Mouse (Mus musculus) left cerebral cortex, postnatal 10 days (tissue): ENCODE measurements around the gene Plcb2. TPM values are rescaled to one million over a fixed set of nuclear protein-coding genes. Genes with fewer than 3 reads are reported as not detected.

ENCODE experiments used
- DNase-seq, 2 experiments: peaks; one replicate each; pipeline ENCODE4 v3.0.0; 2021 to 2022; ENCODE audit warnings: low spot score in 2 of 2, mixed read lengths in 1 of 2; ENCODE audit errors: extremely low spot score in 1 of 2
- intact Hi-C: fragments of 180-260 bp; cut with DNase I; formaldehyde crosslinking; loops from one replicate; pipeline ENCODE4 v1.15.1; 2025
- total RNA-seq, 2 experiments: library from RNA; stranded (reverse); gene quantifications; 2 replicates each; pipeline ENCODE4 v1.2.3; 2021

Gene Plcb2
- total RNA-seq, result 1 to 10 TPM; 2.2 to 3.3 TPM

DNA sequence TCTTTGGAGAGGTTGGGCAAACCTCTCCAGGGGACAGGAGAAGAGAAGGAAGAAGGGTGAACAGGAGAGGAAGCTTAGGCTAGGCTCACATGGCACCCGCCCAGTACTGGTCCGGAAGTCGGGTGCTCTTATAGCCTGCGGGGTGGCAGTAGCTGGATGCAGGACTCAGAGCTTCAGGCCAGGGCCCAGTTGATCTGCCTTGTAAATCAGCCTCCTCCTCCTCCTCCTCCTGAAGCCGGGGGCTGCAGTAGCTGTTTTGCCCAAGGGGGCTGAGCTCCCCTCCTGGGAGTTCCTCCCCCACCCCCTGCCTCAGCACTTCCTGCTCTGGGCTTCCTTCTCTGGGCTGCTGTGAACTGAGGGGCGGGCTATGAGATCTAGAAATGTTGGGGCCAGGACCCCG lies at the start of gene Plcb2:
Gene Plcb2 (minus strand): TSS at position 102 of the 400 bp plus-strand sequence.
- intact Hi-C loops, result no loop called here
- peak in 1 of 2 experiments; percentile 42 for DNase-seq

DNA sequence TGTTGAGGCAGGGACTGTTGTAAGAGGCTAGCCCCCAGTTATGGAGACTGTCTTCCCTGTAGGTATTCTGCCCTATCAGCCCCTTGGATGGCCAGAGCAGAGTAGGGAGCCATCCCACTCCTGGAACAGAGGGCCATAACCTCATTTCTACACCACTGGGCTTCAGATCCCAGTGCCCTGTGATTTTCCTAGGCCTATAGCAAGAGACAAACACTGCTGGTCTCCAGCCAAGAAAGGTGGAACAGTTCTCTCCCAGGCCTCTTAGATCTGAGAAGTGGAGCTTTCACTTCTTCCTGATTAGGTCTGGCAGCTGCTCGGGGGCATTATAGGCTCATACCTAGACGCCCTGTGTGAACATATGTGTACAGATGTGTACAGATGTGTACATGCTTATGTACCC lies 48.1 kb upstream of the Plcb2 start:
- intact Hi-C loops, result no loop called here
- DNase-seq, result no peak

DNA sequence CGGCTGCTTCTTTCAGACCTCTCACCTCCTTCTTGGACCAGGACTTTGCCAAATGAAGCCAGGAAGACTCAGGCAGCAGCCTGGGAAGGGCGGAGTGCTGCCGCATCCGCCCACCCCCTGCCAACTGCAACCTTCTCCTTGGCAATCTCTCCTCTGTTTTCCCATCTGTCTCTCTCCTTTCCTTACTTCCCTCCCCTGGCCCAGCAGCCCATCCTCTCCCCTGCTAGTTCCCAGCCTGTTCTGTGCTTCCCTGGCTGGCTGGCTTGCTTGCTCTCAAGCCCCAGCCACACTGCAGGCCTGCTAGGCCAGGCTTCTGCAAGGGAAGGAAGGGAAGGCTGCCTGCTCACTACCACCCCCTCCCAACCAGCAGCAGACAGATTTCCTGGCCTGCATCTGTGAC lies 47.6 kb upstream of the Plcb2 start:
- peak in 1 of 2 experiments; percentile 60 for DNase-seq
- intact Hi-C loops, result no loop called here

DNA sequence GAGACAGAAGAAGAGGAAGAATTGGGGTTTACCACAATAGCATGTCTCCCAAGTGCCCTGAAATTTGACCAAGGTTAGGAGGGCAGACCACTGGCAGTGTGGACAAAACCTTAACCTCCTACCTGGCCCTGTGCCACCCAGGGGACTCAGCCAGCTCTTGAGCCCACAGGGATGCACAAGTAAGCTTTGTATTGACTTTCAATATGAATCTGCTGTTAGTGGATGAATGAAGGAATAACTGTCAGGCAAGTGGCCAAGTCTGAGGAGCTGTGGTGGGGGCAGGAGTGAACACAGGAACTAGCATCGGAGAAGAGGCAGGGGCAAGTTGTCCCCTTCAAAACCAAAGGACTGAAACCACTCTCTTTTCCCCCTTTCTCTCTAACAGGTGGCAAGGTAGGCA lies 47.2 kb upstream of the Plcb2 start:
- DNase-seq, result no peak
- intact Hi-C loops, result no loop called here

DNA sequence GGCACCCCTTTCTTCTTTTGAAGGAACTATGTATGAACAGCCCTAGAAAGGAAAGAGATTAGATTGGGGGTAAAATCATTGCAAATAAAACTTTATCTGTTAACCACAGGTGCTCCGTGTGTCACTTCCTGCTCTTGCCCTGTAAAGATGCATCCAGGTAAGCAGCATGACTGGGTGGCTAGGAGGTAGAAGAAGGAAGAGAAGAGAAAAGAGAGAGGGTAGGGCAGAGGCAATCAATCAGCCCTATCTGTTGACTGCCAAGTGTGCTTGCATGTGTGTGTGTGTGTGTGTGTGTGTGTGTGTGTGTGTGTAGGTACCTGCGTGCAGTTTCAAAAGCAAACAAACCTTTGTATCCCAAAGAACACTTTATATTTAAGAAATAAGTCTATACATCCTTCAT lies 46.3 kb upstream of the Plcb2 start:
- no peak for DNase-seq
- intact Hi-C loops, result no loop called here

DNA sequence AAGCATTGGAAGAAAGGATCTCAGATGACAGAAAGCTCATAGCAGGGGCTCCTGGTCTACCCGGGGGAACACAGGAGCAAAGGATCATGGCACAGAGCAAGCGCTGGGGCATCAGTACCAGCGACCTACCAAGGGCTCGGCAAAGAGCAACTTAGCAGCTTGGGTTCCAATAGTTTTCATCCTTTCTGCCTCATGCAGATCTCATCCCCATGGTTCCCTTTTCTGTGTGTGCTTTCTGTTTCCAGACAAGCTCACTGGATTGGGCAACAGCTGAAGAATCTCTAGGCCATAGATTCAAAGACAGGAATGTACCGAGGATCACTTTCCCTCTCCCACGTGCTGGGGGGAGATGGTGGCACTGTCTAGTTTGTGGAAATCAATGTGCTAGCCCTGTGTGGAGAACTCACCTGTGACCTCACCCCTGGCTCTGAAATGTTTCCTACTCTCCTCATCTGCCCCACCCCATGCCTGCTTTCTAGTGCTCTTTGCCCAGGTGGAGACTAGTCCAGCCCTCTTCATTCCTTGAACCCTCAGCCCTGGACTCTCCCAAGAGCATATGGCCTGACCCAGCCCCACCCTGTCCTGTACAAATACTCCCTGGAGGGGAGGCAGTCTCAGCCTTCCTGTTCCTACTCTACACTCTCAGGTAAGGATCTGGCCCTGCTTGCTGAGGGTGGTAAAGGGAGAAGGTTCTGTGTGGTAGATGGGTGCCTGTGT lies 44.1 kb upstream of the Plcb2 start, which contains the start of gene Phgr1:
Gene Phgr1 (plus strand): TSS at position 612 of the 717 bp plus-strand sequence.
- DNase-seq, result no peak
- intact Hi-C loops, result no loop called here

DNA sequence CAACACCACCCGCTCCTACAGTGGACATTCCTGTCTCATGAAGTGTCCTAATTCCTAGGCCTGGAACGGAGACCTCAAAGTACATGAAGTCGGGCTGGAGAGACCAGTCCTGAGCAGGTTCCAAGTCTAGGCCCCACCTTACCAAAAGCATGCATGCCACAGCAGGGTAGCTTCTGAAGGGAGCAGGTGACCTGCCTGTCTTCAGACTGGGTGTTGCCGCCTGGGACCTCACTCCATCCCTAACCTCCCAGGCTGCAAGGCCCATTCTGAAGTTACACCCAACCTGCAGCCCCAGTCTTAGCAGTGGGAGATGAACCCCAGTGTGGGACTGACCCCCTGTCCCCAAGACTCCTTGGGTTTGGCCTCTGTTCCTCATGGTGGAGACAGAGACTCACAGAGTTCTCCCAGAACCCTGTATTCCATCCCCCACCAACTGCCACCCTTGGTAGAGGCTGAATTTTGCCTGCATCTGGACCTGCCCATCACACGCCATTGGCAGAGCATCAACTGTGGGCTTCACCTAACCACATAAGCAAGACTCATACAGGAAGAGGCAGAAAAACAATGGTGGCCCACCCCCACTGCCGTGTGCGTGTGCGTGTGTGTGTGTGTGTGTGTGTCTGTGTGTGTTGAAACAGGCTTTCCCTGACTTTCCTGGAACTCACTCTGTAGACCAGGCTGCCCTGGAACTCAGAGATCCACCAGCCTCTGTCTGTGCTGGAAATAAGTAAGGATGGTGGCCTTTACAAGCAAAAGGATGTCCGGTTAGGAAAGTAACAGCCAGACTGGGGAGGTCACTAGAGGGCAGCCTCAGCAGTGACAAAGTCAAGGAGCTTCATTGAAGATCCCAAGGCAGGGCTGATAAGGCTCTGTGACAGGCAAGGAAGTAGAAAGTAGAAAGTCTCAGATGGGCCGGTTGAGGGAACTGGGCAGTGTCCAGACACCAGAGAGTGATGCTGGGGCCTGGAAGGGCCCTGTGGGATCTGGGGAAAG lies 38.1 kb upstream of the Plcb2 start:
- intact Hi-C loops, result no loop called here
- no peak for DNase-seq

DNA sequence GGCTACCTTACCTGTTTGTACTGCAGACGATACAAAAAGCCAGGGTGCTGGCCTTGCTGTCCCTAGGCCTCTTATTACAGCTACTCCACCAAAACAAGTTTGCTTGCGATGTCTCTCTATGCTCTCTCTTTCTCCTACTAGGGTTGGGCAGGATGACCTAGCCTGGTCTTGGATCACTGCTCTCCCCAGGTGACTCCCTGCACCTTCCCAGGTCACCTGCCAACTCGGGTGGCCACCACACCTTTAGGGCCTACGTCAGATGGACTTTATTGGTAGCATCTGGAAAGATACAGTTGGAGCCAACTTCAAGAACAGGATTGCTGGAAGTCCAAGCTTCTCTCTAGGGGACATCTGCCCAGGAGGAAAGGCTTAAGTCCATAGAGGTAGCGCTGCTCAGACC lies 36.6 kb upstream of the Plcb2 start:
- intact Hi-C loops, result loop anchor here (5.0 kb wide), 1 partner anchor 117 kb away; no protein-coding TSS in a partner anchor
- DNase-seq, result no peak

DNA sequence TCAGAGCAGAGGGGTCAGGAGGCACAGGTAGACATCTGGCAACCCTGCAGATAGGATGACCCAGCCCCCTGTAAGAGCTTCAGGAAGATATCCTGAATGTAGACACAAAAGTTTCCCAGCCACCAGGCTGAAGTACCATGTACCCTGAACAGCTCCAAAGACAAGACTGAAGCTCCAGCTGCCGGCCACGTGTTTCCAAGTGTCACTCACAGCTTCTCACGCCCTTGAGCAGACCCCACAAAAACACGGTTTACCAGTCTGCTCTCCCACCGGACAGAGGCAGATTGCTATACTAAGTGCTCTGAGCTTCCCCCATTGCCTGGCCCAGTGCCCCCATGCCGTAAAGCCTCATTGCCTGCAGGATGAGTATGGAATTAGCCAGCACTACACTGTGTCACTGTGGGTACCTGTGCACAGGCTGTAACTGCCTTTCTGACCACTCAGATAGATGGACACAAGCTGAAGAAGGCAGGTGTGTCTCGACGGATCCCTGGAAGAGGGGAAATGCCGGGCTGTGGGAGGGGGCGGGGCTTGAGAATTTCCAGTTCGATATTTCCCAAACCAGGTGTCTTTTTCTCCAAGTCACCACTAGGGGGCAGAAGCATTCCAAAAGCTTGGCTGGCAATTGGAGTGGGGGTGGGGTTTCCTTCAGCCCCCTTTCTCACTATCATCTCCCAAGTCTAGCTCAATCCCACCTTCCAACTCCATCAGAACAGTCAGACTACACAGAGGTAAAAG lies 36.0 kb upstream of the Plcb2 start:
- peak in 1 of 2 experiments; percentile 65 for DNase-seq
- intact Hi-C loops, result loop anchor here (5.0 kb wide), 1 partner anchor 118 kb away; no protein-coding TSS in a partner anchor

DNA sequence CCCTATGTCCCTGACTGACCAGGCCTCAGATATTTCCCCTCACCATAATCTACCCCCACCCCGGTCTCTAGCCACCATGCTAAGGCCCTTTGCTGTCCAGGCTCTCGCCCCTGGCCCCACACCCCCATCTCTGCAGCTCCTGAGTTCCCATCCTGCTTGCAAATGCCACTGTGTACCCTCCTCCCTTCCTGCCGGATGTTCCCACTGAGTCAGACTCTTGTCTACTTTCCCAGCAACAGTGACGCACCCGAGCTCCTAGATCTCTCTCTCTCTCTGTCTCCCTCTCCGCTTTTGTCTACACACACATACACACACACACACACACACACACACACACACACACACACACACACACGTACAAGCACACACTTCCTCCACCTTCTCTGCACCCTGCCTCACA lies 35.2 kb upstream of the Plcb2 start:
- intact Hi-C loops, result loop anchor here (5.0 kb wide), 1 partner anchor 119 kb away; no protein-coding TSS in a partner anchor
- peak in 1 of 2 experiments; percentile 69 for DNase-seq

DNA sequence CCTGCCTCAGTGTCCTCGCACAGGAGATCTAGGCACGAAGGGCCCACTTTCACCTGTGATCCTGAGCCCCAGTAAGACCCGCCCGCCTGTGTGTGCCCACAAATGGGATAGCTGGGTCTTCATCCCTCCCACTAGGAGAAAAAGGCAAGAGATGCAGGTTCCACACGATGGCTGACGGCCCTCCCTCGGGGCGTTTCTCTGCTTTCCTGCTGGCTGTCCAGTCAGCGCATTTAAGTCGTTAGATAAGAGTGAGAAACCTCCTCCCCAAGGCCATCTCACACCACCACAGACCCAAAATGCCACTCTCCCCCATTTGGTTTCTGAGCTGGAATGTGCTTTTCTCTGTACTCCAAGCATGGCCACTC lies 34.5 kb upstream of the Plcb2 start:
- intact Hi-C loops, result loop anchor here (5.0 kb wide), 1 partner anchor 120 kb away; no protein-coding TSS in a partner anchor
- DNase-seq, result no peak

DNA sequence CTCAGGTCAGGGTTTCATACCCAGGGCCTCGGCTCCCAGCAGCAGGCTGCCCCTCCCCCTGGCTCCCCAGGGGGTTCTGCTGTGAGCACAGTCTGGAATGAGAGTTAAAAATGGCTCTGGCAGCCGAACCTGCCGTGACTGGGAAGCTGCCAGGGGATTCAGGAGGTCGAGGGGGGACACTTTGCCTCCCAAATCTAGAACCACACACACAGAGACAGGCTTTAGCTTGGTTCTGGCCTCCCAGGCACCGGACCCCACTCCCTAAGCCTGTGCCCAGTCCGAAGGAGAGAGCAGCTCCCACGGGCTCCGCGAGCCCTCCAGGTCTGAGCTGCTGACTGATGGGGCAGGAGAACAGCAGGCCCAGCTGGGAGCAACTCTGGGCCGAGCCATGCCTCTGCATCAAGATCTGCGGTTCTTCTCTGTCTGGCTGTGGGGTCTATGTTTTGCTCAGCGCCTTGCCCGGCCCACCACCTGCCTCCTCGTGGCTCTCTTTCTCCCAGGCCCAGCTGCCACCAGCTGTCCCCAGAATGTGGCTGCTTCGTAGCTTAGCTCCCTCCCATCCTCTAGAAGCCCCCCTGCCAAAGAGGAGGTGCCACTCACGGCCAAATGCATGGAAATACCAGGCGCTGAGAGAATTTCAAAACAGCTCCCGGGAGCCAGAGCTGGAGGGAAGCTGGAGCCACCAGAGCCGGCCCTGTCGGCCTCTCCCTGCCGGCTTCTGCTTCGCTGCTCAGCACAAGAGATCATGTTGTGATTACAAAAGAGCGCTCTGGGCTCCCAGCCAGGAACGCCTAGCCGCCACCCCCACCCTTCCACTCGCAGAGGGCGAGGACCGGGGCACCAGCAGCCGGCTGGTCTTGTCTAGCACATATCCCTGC lies 33.9 kb upstream of the Plcb2 start, which contains the start of gene Ccdc9b:
Gene Ccdc9b (minus strand): TSS at position 756 of the 878 bp plus-strand sequence.
- intact Hi-C loops, result loop anchor here (5.0 kb wide), 1 partner anchor 120 kb away; no protein-coding TSS in a partner anchor

DNA sequence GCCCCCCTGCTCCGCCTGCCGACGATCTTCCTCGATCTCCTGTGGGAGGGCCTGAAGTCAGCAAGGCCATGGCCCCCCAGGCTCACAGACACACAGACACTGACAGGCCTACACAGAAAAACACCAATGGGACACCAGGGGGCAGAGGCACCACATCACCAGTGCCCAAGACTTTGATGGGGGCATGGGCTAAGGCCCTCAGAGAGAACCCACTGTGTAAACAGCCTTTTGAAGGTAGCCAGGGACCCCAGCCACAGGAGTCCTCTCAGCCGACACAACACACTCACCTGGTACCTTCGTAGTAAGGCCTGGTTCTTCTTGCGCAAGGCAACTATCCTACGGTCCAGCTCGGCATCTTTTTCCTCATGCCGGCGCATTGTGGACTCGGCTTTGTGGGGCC lies 33.1 kb upstream of the Plcb2 start:
- intact Hi-C loops, result loop anchor here (5.0 kb wide), 1 partner anchor 121 kb away; no protein-coding TSS in a partner anchor

More for the DNA sequence above, 33.9 kb upstream of the Plcb2 start, which contains the start of gene Ccdc9b:
- DNase-seq, result peak; percentile 84 to 92

DNA sequence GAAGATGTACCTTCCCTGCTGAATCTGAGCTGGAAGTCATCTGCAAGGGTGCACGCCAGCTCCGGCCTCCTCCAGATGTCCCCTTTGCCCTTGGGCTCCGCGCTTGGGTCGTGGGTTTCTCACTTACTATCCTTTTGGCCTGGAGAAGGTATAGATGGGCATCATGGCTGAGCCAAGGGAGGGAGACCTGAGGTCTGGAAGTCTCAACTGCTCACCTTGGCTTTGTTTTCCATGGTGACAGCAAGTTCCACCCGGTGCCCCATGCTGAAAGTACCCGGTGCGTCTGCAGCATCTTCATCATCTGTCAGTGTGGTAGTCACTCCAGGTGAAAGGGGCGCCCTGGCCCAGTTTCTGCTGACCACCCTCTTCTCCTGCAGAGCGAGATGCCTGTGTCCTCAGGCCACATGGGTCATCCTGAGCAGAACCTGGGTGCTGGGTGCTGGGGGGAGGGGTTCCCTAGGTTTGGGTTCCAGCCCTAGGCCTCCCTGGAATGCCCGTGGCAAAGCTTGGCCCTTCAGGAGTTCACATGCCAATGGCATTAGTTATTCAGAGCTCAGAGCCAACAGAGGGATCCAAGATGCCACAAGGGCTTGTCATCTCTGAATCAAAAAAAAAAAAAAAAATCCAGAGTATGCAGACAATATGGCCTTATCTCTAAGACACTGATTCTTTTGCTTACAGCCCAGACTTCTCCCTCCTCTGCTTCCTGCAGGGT lies 32.2 kb upstream of the Plcb2 start:
- DNase-seq, result peak in 1 of 2 experiments; percentile 26
- intact Hi-C loops, result loop anchor here (5.0 kb wide), 1 partner anchor 122 kb away; no protein-coding TSS in a partner anchor

More for the DNA sequence above, 33.1 kb upstream of the Plcb2 start:
- peak in 1 of 2 experiments; percentile 30 for DNase-seq

DNA sequence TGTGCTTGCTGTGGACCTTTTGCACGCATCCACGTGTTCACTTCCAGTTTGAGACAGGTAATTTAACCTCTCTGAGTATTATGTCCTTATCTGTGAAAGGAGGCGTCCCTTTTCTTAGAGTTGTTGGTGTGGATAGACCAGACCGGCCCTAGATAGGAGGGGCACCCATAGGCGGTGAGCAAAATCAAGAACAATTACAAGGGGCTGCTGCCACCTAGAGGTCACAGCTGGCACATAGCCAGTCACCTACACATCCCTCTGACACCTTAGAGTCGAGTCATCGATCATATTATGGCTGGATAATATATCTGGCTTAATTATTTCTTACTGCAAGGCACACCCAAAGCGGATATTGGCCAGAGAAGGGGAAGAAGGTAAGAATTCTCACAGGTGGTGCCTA lies 31.6 kb upstream of the Plcb2 start:
- intact Hi-C loops, result loop anchor here (5.0 kb wide), 1 partner anchor 122 kb away; no protein-coding TSS in a partner anchor
- DNase-seq, result peak in 1 of 2 experiments; percentile 73

DNA sequence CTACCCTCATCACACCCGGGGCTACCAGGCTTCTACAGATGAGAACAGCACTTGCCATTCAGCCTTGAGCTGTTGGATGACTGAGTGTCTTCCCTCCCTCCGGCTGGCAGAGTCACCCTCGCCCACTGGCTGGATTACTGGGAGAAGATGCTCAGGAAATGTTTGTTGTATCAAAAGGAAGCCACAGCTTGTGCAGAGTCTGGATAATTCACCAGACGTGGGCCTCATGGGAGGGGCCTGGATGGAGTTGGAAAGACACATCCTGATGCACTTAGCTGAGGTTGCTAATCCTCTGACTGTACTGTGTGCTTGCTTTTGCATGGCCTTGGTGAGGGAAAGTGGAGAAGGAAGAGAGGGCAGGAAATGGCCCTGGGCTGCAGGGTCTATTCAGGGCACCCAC lies 27.9 kb upstream of the Plcb2 start:
- intact Hi-C loops, result no loop called here
- peak in 1 of 2 experiments; percentile 10 for DNase-seq

DNA sequence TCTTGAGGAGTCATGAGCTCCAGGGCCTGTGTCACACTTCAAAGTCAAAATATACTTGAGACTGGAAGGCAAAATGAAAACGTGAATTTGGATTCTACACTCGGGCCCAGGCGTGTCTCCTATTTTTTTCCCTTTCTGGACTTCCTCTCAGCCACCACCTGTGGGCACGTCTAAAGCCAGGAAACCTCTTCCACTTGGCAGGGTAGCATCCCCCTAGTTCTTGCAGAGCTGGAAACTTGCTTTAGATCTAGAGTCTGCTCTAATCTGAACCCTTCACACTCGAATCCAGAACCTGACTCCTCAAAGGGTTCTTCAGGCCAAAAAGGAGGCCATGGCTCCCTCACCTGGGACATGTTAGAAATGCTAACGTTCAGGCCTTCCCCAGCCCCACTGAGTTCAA lies 27.2 kb upstream of the Plcb2 start:
- DNase-seq, result peak in 1 of 2 experiments; percentile 5
- intact Hi-C loops, result no loop called here
